Mouse (Mus musculus): ENCODE measurements at regions not wholly inside any gene's neighbourhood (a gene's known extent, or its start where the extent isn't known, plus 50 kb on each side); places are given as distances from the start of the nearest gene placed in this dataset.

- H3K4me3 ChIP-seq (ENCODE audit: insufficient read depth, low read length) = no peak overlapping the region
- no peak for TF ChIP-seq POLR2A (IDR thresholded peaks at IDR 0.05; ENCODE audit: low read depth, low read length)
- TF ChIP-seq CTCF (IDR thresholded peaks at IDR 0.05; ENCODE audit: borderline replicate concordance, insufficient read depth, low read length) = no peak
- no peaks in the 10 kb centered on the region for H3K4me1 ChIP-seq (ENCODE audit: control insufficient read depth, insufficient read depth, low read length)
- H3K27ac ChIP-seq (ENCODE audit: insufficient read depth, low read length) = no peak overlapping the region
Measured at GRCm38 (mm10) chr10:118043761-118044160, 97.8 kb upstream of the Mdm1 start.

GRCm38 (mm10) chr10:118044840-118045239, 96.8 kb upstream of the Mdm1 start:
- H3K4me1 ChIP-seq (ENCODE audit: control insufficient read depth, insufficient read depth, low read length) = no peaks in the 10 kb centered on the region
- no peak for TF ChIP-seq POLR2A (IDR thresholded peaks at IDR 0.05; ENCODE audit: low read depth, low read length)
- TF ChIP-seq CTCF (IDR thresholded peaks at IDR 0.05; ENCODE audit: borderline replicate concordance, insufficient read depth, low read length) = no peak

DNA sequence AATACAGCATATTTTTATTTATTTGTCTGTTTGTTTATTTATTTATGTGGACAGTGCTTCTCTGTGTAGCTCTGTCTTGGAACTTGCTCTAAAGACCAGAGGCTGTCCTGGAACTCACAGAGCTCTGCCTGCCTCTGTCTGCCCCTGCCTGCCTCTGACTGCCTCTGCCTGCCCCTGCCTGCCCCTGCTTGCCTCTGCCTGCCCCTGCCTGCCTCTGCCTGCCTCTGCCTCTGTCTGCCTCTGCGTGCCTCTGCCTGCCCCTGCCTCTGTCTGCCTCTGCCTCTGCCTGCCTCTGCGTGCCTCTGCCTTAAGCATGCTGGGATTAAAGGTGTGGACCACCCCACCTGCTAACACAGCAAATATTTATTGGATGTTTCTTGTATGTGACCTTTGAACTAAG, 96.2 kb upstream of the Mdm1 start:
- TF ChIP-seq POLR2A (IDR thresholded peaks at IDR 0.05; ENCODE audit: low read depth, low read length) = no peak
- TF ChIP-seq CTCF (IDR thresholded peaks at IDR 0.05; ENCODE audit: borderline replicate concordance, insufficient read depth, low read length) = no peak
- Histone ChIP-seq H3K4me1 (ENCODE audit: control insufficient read depth, insufficient read depth, low read length) (no peaks in the 10 kb centered on the region), H3K27ac (ENCODE audit: insufficient read depth, low read length) (no peak overlapping the region), H3K4me3 (ENCODE audit: insufficient read depth, low read length) (no peak overlapping the region)

More at GRCm38 (mm10) chr10:118044840-118045239, 96.8 kb upstream of the Mdm1 start:
- Histone ChIP-seq H3K4me3 (ENCODE audit: insufficient read depth, low read length) (no peak overlapping the region), H3K27ac (ENCODE audit: insufficient read depth, low read length) (no peak overlapping the region)

GRCm38 (mm10) chr10:118046328-118046727, 95.3 kb upstream of the Mdm1 start:
- no peak overlapping the region for H3K27ac ChIP-seq (ENCODE audit: insufficient read depth, low read length)
- TF ChIP-seq POLR2A (IDR thresholded peaks at IDR 0.05; ENCODE audit: low read depth, low read length) (no peak), CTCF (IDR thresholded peaks at IDR 0.05; ENCODE audit: borderline replicate concordance, insufficient read depth, low read length) (no peak)
- H3K4me1 ChIP-seq (ENCODE audit: control insufficient read depth, insufficient read depth, low read length) = no peaks in the 10 kb centered on the region
- no peak overlapping the region for H3K4me3 ChIP-seq (ENCODE audit: insufficient read depth, low read length)

DNA sequence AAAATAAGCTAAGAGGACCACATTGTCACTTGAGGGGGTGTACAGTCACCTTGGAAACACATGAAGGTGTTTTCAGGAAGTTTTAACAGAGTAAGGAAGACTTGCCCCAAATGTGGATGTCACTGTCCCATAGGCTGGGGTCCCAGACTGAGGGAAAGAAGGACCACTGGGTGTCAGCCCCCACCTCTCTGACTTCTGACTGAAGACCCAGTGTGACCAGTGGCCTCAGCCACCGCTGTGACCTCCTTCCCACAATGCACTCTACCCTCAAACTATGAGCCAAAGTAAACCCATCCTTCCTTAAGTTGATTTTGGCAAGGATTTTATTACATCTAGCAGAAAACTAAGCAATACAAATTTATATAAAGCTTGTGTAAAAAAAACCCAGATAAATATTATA, 94.8 kb upstream of the Mdm1 start:
- H3K4me1 ChIP-seq (ENCODE audit: control insufficient read depth, insufficient read depth, low read length) = no peaks in the 10 kb centered on the region
- H3K27ac ChIP-seq (ENCODE audit: insufficient read depth, low read length) = no peak overlapping the region
- H3K4me3 ChIP-seq (ENCODE audit: insufficient read depth, low read length) = no peak overlapping the region
- TF ChIP-seq POLR2A (IDR thresholded peaks at IDR 0.05; ENCODE audit: low read depth, low read length) (no peak), CTCF (IDR thresholded peaks at IDR 0.05; ENCODE audit: borderline replicate concordance, insufficient read depth, low read length) (no peak)

DNA sequence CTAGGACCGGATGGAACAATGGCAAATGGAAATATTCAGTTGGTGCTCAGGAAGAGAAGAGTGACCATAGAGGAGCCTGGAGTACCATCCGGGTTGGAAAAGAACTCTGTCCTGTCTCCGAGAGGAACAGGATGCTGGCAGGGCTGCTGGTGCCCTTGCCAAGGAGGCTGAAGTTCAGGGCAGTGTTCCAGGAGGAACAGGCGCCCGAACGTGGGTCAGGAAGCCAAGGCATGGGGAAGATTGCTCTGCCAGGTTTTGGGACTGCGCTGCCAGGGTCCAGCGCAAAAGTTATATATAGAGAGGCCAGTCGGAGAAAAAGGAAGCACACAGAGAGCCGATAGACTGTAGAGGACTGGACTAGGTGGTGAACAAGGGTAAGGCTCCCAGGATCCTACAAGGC, 92.3 kb upstream of the Mdm1 start:
- TF ChIP-seq POLR2A (IDR thresholded peaks at IDR 0.05; ENCODE audit: low read depth, low read length) (no peak), CTCF (IDR thresholded peaks at IDR 0.05; ENCODE audit: borderline replicate concordance, insufficient read depth, low read length) (no peak)
- no peak overlapping the region for H3K27ac ChIP-seq (ENCODE audit: insufficient read depth, low read length)
- no peak overlapping the region for H3K4me3 ChIP-seq (ENCODE audit: insufficient read depth, low read length)
- no peaks in the 10 kb centered on the region for H3K4me1 ChIP-seq (ENCODE audit: control insufficient read depth, insufficient read depth, low read length)

DNA sequence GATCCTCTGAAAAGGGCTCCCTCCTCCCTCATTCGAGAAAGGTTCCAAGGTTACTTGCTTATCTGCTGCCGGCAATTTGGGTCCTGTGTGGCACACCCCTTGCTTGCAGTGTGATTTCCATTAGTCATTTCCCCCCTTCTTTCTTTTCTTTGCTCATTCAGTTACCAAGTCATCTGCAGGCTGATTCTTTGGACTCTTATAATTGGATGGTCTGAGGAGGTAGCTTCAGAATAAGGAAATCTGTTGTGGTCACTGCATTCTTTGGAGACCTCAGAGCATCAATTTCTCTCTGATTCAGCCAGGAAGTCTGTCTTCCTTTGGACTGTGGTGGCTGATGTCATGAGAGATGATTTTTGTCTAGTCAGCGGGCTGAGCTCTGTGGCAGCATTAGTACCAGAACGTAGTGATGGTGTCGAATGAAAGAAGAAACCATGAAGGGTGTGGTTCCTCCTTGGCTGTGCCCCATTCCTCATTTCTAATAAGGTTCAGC, 91.4 kb upstream of the Mdm1 start:
- Histone ChIP-seq H3K4me1 (ENCODE audit: control insufficient read depth, insufficient read depth, low read length) (no peaks in the 10 kb centered on the region), H3K4me3 (ENCODE audit: insufficient read depth, low read length) (no peak overlapping the region), H3K27ac (ENCODE audit: insufficient read depth, low read length) (no peak overlapping the region)
- no peak for TF ChIP-seq POLR2A (IDR thresholded peaks at IDR 0.05; ENCODE audit: low read depth, low read length)
- no peak for TF ChIP-seq CTCF (IDR thresholded peaks at IDR 0.05; ENCODE audit: borderline replicate concordance, insufficient read depth, low read length)

GRCm38 (mm10) chr10:118052042-118052441, 89.6 kb upstream of the Mdm1 start:
- no peaks in the 10 kb centered on the region for H3K4me1 ChIP-seq (ENCODE audit: control insufficient read depth, insufficient read depth, low read length)
- TF ChIP-seq POLR2A (IDR thresholded peaks at IDR 0.05; ENCODE audit: low read depth, low read length) (no peak), CTCF (IDR thresholded peaks at IDR 0.05; ENCODE audit: borderline replicate concordance, insufficient read depth, low read length) (no peak)
- H3K4me3 ChIP-seq (ENCODE audit: insufficient read depth, low read length) = no peak overlapping the region
- H3K27ac ChIP-seq (ENCODE audit: insufficient read depth, low read length) = no peak overlapping the region

GRCm38 (mm10) chr10:118052477-118052876, 89.1 kb upstream of the Mdm1 start:
- no peak for TF ChIP-seq CTCF (IDR thresholded peaks at IDR 0.05; ENCODE audit: borderline replicate concordance, insufficient read depth, low read length)
- TF ChIP-seq POLR2A (IDR thresholded peaks at IDR 0.05; ENCODE audit: low read depth, low read length) = no peak
- H3K27ac ChIP-seq (ENCODE audit: insufficient read depth, low read length) = no peak overlapping the region
- H3K4me3 ChIP-seq (ENCODE audit: insufficient read depth, low read length) = no peak overlapping the region
- no peaks in the 10 kb centered on the region for H3K4me1 ChIP-seq (ENCODE audit: control insufficient read depth, insufficient read depth, low read length)

DNA sequence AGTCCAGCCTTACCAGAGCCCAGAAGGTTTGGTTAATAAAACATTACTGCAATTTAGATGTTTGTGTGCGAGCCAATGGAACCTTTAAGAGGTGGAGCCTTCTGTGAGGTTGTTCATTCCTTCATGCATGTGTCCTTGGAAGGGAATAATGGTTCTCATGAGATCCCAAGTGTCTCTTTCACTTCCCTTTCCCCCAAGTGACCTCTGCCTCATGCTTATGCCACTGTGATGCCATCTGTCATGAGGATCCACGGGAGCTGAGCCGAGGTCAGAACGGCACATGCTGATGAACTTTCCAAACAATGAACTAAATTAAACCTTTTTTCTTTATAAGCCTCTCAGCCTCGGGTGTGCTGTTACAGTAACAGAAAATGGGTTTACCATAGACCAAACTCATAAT, 88.6 kb upstream of the Mdm1 start:
- H3K4me3 ChIP-seq (ENCODE audit: insufficient read depth, low read length) = no peak overlapping the region
- TF ChIP-seq CTCF (IDR thresholded peaks at IDR 0.05; ENCODE audit: borderline replicate concordance, insufficient read depth, low read length) = no peak
- no peak for TF ChIP-seq POLR2A (IDR thresholded peaks at IDR 0.05; ENCODE audit: low read depth, low read length)
- H3K4me1 ChIP-seq (ENCODE audit: control insufficient read depth, insufficient read depth, low read length) = no peaks in the 10 kb centered on the region
- no peak overlapping the region for H3K27ac ChIP-seq (ENCODE audit: insufficient read depth, low read length)

GRCm38 (mm10) chr10:118056789-118057271, 84.8 kb upstream of the Mdm1 start:
- TF ChIP-seq CTCF (IDR thresholded peaks at IDR 0.05; ENCODE audit: borderline replicate concordance, insufficient read depth, low read length) (no peak), POLR2A (IDR thresholded peaks at IDR 0.05; ENCODE audit: low read depth, low read length) (no peak)
- H3K4me3 ChIP-seq (ENCODE audit: insufficient read depth, low read length) = no peak overlapping the region

More at GRCm38 (mm10) chr10:118056789-118057271, 84.8 kb upstream of the Mdm1 start:
- Histone ChIP-seq H3K27ac (ENCODE audit: insufficient read depth, low read length) (no peak overlapping the region), H3K4me1 (ENCODE audit: control insufficient read depth, insufficient read depth, low read length) (no peaks in the 10 kb centered on the region)

All from embryonic fibroblast, embryonic 13.5 days (primary cell).